Mouse (Mus musculus): ENCODE results near the gene Hbb-bh2.
"Not testable (repeated sequence)": the region's sequence is repeated elsewhere in the genome, so short reads cannot be mapped to it uniquely, and the experiment has no call there.

Gene Hbb-bh2

DNA sequence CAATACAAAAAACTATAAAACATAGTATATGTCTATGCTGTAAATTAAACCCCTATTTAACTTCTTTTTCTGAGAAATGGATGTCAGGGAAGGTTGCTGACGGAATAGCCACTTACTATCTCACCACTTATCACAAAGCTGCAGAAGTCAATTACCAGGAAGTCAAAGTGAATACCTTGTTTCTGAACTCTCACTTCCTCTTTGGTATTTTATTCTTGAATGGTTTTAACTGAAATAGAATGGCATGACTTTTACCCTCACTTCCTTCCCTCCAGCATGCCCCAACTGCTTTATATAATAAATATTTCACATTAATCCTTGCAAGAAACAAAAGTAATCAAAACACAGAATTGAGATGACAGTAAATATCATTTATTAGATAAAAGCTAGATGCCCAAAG is 28.1 kb downstream of the Hbb-bh2 start:
- DNase-seq (ENCODE audit: low spot score): no peak

DNA sequence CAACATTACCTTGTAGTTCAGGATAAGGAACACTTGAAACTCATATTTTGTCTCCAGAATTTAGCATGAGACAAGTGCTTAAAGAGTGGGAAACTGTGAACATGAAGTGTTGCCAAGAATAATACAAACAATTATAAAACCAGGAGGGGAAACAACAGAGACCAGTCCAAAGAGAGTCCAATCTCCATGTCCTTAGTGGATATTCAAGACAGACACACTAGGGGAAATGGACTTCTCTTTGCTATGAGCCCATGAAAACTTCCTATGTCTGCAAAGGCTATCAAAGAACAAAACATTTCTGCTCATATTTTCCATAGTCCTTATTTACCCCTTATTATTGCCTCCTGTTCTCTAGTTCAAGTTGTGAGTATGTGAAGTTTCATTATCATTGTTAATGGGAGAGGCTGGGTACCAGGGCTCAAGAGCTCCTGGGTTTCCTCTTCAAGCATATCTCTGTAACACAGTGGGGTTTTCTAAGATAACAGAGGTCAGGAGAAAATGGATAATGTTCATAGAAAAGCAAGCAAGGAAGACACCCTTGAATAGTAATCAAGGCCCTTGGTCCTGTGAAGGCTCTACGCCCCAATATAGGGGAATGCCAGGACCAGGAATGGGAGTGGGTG is 29.0 kb downstream of the Hbb-bh2 start:
- no peak for DNase-seq (ENCODE audit: low spot score)

DNA sequence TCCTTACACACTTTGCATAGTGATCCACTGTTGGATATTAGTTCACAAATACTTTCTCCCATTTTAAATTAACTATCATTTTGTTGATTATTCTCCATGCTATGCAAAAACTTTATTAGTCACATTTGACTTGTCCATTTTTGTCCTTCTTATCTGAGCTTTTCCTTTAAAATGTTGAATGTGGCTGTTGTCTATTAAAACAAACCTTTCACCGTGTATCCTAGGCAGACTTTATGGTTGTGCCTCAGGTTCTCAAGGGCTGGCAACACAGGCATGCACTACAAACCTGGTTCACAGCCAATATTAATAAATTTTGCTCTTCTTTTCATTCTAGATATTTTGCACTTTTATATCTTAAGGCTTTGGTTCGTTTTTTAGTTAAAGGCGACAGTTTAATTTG is 29.6 kb downstream of the Hbb-bh2 start:
- no peak for DNase-seq (ENCODE audit: low spot score)

DNA sequence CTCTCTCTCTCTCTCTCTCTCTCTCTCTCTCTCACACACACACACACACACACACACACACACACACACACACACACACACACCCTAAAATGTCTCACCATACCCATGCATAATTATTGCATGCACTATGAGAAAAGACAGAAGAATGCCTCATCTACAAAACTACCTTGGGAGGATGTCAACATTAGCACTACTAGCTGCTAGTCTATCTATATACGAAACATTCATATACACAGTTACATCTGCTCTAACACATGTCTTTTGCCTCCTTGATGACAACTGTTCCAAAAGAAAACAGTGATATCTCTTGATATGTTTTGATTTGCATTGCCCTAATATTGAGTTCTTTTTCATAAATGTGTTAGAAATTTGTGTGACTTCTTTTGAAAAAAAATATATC is 30.0 kb downstream of the Hbb-bh2 start:
- DNase-seq (ENCODE audit: low spot score): no peak

DNA sequence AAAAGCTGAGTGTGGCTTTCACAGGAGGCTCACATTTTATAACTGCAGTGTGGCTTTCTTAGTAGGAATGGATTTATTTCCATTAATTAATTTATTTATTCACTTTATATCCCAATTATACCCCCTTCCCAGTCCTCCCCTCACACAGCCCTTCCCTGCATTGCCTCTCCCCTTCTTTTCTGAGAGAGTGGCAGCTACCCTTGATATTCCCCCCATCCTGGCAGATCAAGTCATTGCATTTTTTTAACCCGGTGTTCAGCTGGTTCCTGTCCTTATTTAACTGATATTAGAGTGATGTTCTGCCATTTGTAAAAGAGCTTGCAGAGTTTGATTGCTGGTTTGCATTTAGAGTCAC is 30.5 kb downstream of the Hbb-bh2 start:
- no peak for DNase-seq (ENCODE audit: low spot score)

DNA sequence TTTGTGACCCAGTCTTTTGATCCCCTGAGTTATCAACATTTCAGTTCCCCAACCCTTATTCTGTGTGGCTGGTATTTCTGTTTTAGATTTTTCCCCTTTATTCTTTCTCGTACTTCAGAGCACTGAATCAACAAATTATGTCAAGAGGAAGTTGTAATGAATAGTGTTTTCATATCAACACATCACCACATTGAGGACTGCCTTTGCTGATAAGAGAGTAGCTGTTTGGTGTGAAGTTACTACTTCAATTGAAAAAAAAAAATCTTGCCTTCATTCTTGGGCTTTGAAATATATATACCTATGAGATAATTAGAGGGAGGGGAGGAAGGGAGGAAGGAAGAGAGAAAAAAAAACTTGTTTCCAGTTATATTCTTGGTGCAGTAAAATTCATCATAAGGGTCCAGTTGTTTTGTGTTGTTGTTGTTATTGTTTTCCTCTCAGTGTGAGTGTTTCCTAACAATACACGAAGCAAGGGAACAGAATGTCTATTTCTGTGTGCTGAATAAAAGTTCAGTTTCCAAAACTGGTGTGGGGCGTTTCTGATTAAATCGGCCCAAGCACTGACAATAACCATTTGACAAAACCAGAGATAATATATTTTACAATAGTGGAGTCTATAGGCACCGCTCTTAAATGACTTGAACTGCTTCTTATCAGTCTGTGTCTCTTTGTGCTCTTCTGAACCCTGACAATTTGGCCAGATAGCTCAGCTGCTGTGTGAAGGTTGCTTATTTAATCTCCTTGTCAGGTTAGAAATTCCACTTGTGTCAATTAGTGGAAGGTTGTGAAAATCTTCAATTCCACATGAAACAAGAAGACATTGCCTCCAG is 31.1 kb downstream of the Hbb-bh2 start:
- no peak for DNase-seq (ENCODE audit: low spot score)

DNA sequence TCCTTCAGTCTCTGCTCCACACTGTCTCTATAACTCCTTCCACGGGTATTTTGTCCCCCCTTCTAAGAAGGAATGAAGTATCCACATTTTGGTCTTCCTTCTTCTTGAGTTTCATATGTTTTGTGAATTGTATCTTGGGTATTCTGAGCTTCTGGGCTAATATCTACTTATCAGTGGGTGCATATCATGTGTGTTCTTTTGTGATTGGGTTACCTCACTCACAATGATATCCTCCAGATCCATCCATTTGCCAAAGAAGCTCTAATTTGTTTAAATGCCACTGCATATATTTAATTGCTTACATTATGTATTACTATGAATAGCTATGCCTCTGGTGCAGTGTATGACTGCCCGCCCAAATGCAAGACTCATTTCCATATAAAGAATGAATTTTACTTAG is 32.2 kb downstream of the Hbb-bh2 start:
- DNase-seq (ENCODE audit: low spot score): not testable (repeated sequence)

DNA sequence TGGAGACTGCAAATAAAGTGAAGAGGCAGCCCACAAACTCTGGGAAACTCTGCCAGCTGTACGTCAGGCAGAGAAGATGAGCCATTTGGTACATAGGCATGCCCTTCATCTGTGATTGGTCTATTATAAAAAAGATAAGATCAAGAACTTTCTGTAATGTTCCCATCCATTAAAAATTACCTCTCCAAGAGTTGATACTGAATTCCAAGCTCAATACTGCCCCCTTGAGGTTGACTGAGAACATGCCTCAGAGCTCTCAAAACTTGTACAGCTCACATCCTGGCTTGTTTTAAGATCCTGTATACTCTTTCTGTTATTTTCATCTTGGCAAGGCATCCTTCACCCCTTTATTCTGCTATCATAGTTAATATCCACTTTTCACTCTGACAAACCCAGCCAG is 33.5 kb downstream of the Hbb-bh2 start:
- no peak for DNase-seq (ENCODE audit: low spot score)

DNA sequence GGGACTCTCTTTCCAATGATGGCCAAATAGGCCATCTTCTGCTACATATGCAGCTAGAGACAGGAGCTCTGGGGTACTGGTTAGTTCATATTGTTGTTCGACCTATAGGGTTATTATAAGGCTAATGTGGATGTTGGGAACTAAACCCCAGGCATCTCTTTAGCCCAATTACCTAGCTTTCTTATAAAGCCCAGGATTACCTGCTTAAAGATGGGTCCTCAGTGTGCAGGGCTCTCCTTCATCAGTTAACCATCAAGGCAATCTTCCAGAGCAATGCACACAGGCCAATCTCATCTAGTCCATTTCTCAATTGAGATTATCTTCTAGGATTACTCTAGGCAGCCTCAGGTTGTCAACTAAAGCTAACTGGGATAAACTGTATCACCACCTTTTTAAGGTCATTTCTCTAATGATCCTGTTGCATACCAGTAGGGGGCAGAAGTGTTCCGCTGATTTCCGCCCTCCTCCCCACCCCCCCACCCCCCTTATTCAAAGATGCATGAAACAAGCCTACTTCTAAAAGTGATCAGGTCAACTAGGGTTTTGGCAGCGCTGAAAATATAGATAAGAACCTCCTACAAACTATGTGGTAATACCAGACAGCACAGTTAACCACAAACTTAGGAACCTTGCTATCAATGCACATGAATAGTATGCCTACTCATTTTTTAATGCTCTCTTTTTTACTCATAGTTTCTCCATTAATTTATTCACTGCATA is 47.5 kb downstream of the Hbb-bh2 start:
- no peak for DNase-seq (ENCODE audit: low spot score)

DNA sequence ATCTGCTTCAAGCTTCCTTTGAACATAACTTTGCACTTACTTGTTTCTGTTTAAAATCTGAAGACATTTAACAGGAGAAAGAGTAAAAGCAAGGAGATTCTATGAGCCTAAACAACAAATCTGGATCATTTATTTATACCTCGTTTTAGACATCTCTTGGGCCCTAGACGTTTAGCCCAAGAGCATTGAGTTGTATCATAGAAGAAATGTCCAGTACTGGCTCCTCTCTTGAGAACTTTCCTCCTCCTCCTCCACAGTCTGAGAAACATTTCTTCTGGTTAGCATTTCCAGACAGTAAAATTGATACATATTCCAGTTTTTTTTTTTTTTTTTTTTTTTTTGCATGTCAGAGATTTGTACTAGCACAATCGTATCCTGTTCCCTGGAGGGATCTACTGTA is 48.6 kb downstream of the Hbb-bh2 start, which contains the start of gene Olfr67:
Gene Olfr67 (minus strand): TSS at position 101 of the 400 bp plus-strand sequence.
- DNase-seq (ENCODE audit: low spot score): no peak
